Mouse (Mus musculus) CH12.LX (cell line): ENCODE data around the gene Ebf1. TPM values are rescaled to one million over a fixed set of nuclear protein-coding genes. Genes with fewer than 3 reads are reported as not detected.

Experiments
- DNase-seq: peaks from one replicate; pipeline ENCODE4 v3.0.0-alpha.2; 2013; ENCODE audit errors: extremely low read depth
- H3K27ac ChIP-seq: 2 replicates; pipeline ENCODE4 v1.5.1; 2012; ENCODE audit warnings: low read depth, mild to moderate bottlenecking, control low read depth, moderate library complexity; ENCODE audit not compliant: insufficient read depth
- H3K27me3 ChIP-seq: replicated peaks from 2 replicates; pipeline ENCODE3; 2012; ENCODE audit warnings: inconsistent platforms
- H3K36me3 ChIP-seq, 2 experiments: replicated peaks in 1 of 2; 2 replicates each; pipeline versions ENCODE3 to v1.6.1; 2012; ENCODE audit warnings: inconsistent platforms in 1 of 2, low read length in 1 of 2, mild to moderate bottlenecking in 1 of 2, mixed read lengths in 1 of 2, moderate library complexity in 1 of 2; ENCODE audit not compliant: control insufficient read depth in 1 of 2, insufficient read depth in 1 of 2
- H3K4me1 ChIP-seq, 2 experiments: 2 replicates each; pipeline ENCODE4 v1.6.1; 2012; ENCODE audit warnings: inconsistent platforms in 1 of 2, moderate library complexity in 1 of 2; ENCODE audit not compliant: insufficient read depth in 2 of 2, control insufficient read depth in 1 of 2
- H3K4me2 ChIP-seq: 2 replicates; pipeline ENCODE4 v1.6.1; 2012; ENCODE audit warnings: low read depth, mild to moderate bottlenecking, control low read depth; ENCODE audit not compliant: poor library complexity, insufficient read depth, severe bottlenecking
- H3K4me3 ChIP-seq, 3 experiments: fragments of 150-350 bp in 1 of 3; sonication (generic) in 1 of 3; replicated peaks in 1 of 3; 2 replicates each; pipeline versions ENCODE3 to v1.5.1; 2011 to 2012; ENCODE audit warnings: low read depth in 2 of 3, low read length in 2 of 3, mild to moderate bottlenecking in 2 of 3, moderate library complexity in 2 of 3, control low read depth in 1 of 3, improper control_type of control experiment in 1 of 3, inconsistent platforms in 1 of 3, mixed read lengths in 1 of 3; ENCODE audit not compliant: poor library complexity in 1 of 3
- H3K79me2 ChIP-seq: replicated peaks from 2 replicates; pipeline ENCODE4 v1.6.1; 2012; ENCODE audit warnings: mild to moderate bottlenecking, moderate library complexity; ENCODE audit not compliant: control insufficient read depth, poor library complexity, insufficient read depth, severe bottlenecking; ENCODE audit errors: extremely low read depth
- H3K9ac ChIP-seq: 2 replicates; pipeline ENCODE4 v1.6.1; 2012; ENCODE audit warnings: low read depth, mild to moderate bottlenecking, control low read depth, moderate library complexity; ENCODE audit not compliant: insufficient read depth
- H3K9me3 ChIP-seq: replicated peaks from 2 replicates; pipeline ENCODE3; 2012; ENCODE audit warnings: low read length, inconsistent platforms, mixed read lengths
- CHD1 ChIP-seq: IDR thresholded peaks from 2 replicates; pipeline ENCODE4 v1.6.1; 2012; ENCODE audit warnings: low read depth, low read length, improper control_type of control experiment, inconsistent platforms
- CHD2 ChIP-seq: IDR thresholded peaks from 2 replicates; pipeline ENCODE4 v1.6.1; 2011; ENCODE audit warnings: low read length, improper control_type of control experiment
- CTCF ChIP-seq, 2 experiments: IDR thresholded peaks in 1 of 2; conservative IDR thresholded peaks in 1 of 2; 2 replicates each; pipeline ENCODE4 v1.5.1; 2011 to 2012; ENCODE audit warnings: low read depth in 2 of 2, low read length in 2 of 2, improper control_type of control experiment in 1 of 2, inconsistent platforms in 1 of 2, mild to moderate bottlenecking in 1 of 2, moderate library complexity in 1 of 2
- E2F4 ChIP-seq: IDR thresholded peaks from 2 replicates; pipeline ENCODE4 v1.6.1; 2011; ENCODE audit warnings: low read depth, low read length, improper control_type of control experiment; ENCODE audit not compliant: insufficient replicate concordance
- GABPA ChIP-seq: IDR thresholded peaks from 2 replicates; pipeline ENCODE4 v1.6.1; 2012; ENCODE audit warnings: low read depth, low read length, improper control_type of control experiment, inconsistent platforms; ENCODE audit not compliant: insufficient replicate concordance
- JUND ChIP-seq: conservative IDR thresholded peaks from 2 replicates; pipeline ENCODE4 v1.6.1; 2011; ENCODE audit warnings: low read depth, low read length, improper control_type of control experiment
- MAZ ChIP-seq: IDR thresholded peaks from 2 replicates; pipeline ENCODE4 v1.6.1; 2012; ENCODE audit warnings: low read depth, mild to moderate bottlenecking, inconsistent platforms, low read length, improper control_type of control experiment, moderate library complexity
- MEF2A ChIP-seq: IDR thresholded peaks from 2 replicates; pipeline ENCODE4 v1.6.1; 2014; ENCODE audit warnings: low read depth, mild to moderate bottlenecking, inconsistent platforms, low read length, improper control_type of control experiment, borderline replicate concordance
- NELFE ChIP-seq: IDR thresholded peaks from 2 replicates; pipeline ENCODE4 v1.6.1; 2011; ENCODE audit warnings: low read depth, low read length, improper control_type of control experiment
- PAX5 ChIP-seq: IDR thresholded peaks from 2 replicates; pipeline ENCODE4 v1.6.1; 2012; ENCODE audit warnings: low read length, inconsistent platforms, mixed read lengths
- SIN3A ChIP-seq: IDR thresholded peaks from 2 replicates; pipeline ENCODE4 v1.6.1; 2012; ENCODE audit warnings: low read length, improper control_type of control experiment, inconsistent platforms
- SMC3 ChIP-seq: IDR thresholded peaks from 2 replicates; pipeline ENCODE4 v1.6.1; 2011; ENCODE audit warnings: low read depth, low read length, improper control_type of control experiment
- ZKSCAN1 ChIP-seq: IDR thresholded peaks from 2 replicates; pipeline ENCODE4 v1.6.1; 2012; ENCODE audit warnings: low read depth, inconsistent platforms, low read length, improper control_type of control experiment, borderline replicate concordance
- ZMIZ1 ChIP-seq: IDR thresholded peaks from 2 replicates; pipeline ENCODE4 v1.6.1; 2012; ENCODE audit warnings: low read depth, mild to moderate bottlenecking, inconsistent platforms, low read length, improper control_type of control experiment
- ZNF384 ChIP-seq: IDR thresholded peaks from 2 replicates; pipeline ENCODE4 v1.6.1; 2012; ENCODE audit warnings: low read depth, low read length, improper control_type of control experiment, inconsistent platforms
- dilution Hi-C: fragments of 300-500 bp; cut with MboI; formaldehyde crosslinking; loops from 2 replicates; pipeline ENCODE4 v1.14.3; 2020; ENCODE audit warnings: low sequenced_read_pairs; ENCODE audit not compliant: extremely low pct_unique_long_range_greater_than_20kb, extremely low pct_ligation_motif_present
- in situ Hi-C: fragments of 300-500 bp; cut with MboI; formaldehyde crosslinking; loops from 3 replicates; pipeline ENCODE4 v1.14.3; 2019; ENCODE audit warnings: low sequenced_read_pairs, low pct_ligation_motif_present, low pct_unique_long_range_greater_than_20kb, mixed read lengths
- polyA plus RNA-seq: library from polyadenylated mRNA; unstranded; fragments of >175 nt; gene quantifications from 2 replicates; pipeline ENCODE4 v1.2.1, GENCODE M21; 2012; ENCODE audit warnings: low read depth; ENCODE audit not compliant: insufficient read length
- total RNA-seq, 2 experiments: library from RNA; depleted of rRNA; stranded (reverse); fragments of 300-350 nt in 1 of 2; fragments of >200 nt in 1 of 2; gene quantifications; 2 replicates each; pipeline ENCODE4 v1.2.3; 2012 to 2014

Gene Ebf1
- total and polyA plus RNA-seq, 3 experiments, result 37.8 to 60.7 (median 42.8) TPM

DNA sequence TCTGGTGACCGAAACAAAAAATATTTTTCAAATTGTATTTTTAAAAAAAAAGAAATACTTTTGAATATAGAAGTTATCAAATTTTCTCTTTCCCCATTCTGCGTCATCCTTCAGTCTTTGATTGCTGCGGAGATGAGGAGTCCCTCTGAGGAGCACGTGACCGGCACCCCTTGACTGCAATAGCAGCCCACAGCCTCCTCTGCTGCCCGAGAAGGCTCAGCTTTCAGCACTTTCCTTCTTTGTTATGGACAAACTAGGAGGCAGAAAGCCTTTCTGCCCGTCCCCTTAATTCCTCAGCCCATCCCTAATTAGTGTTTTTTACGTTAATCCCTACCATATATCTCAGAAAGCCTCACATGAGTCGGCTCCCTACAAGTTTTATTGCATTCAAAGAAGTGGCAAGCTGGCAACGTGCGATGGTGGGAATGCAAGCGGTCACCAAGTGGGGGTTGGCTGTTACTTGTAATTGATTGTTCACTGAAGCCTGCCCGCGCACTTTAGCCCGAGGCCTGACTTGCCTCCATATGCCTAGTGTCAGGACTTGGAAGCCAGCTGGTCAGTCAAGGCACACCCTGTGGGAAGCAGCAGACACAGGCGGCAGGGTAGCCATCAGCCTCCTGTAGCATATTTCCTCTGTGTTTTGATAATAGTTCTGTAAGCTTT lies 79.6 kb downstream of the Ebf1 start:
- TF ChIP-seq PAX5, result no peak
- no peak for TF ChIP-seq E2F4
- TF ChIP-seq ZNF384, result no peak
- TF ChIP-seq ZMIZ1, result no peak
- no peak for TF ChIP-seq CHD1
- no peak for TF ChIP-seq MAZ
- TF ChIP-seq MEF2A, result no peak
- no peak for TF ChIP-seq CTCF (conservative IDR thresholded peaks at IDR 0.05 in 1 of 2, IDR thresholded peaks at IDR 0.05 in 1 of 2; ENCODE audit: low read depth in 2 of 2, low read length in 2 of 2)
- no peak for TF ChIP-seq SMC3
- TF ChIP-seq NELFE, result no peak
- no peak for TF ChIP-seq SIN3A
- no peak for TF ChIP-seq ZKSCAN1
- Histone ChIP-seq H3K27me3 (no peaks in the 10 kb centered on the region), H3K79me2 (peaks cover 28% of the 10 kb centered on the region), H3K4me1 (peaks cover 6 to 84% of the 10 kb centered on the region in 2 experiments), H3K27ac (no peak overlapping the region), H3K9me3 (no peaks in the 10 kb centered on the region), H3K4me2 (no peak overlapping the region), H3K36me3 (peaks cover 16 to 73% of the 10 kb centered on the region in 2 experiments), H3K4me3 (no peak overlapping the region), H3K9ac (no peak overlapping the region)
- dilution Hi-C loops, result no loop called here
- DNase-seq, result no peak
- in situ Hi-C loops, result no loop called here

DNA sequence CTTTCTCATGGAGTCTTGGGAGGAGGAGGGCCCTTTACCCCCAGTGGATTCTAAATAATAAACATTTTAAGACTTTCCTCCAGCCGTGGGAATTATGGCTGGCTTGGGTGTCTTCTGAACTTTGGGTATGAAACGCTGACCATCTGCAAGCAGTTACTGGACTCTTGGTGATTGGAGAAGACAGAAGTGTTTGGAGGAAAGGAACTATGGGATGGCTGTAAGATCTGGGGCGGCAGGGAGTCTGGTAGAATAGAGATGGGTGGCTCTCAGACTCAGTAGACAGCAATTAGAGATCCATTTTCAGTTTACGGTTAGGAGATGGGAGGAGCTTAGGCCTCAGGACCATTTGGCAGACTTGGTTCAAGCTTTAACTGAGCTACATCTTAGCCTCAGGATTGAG lies 83.1 kb downstream of the Ebf1 start:
- Histone ChIP-seq H3K79me2 (peaks cover 23% of the 10 kb centered on the region; the same call in 1 of the 2 replicates), H3K9me3 (no peaks in the 10 kb centered on the region), H3K27me3 (no peaks in the 10 kb centered on the region), H3K27ac (no peak overlapping the region), H3K36me3 (peaks cover 31 to 76% of the 10 kb centered on the region in 2 experiments), H3K4me3 (no peak overlapping the region), H3K4me1 (peaks cover 6 to 71% of the 10 kb centered on the region in 2 experiments), H3K9ac (no peak overlapping the region), H3K4me2 (no peak overlapping the region)
- no peak for DNase-seq
- no peak for TF ChIP-seq E2F4
- TF ChIP-seq JUND, result no peak
- TF ChIP-seq GABPA, result no peak
- TF ChIP-seq SIN3A, result no peak
- no peak for TF ChIP-seq CHD2
- TF ChIP-seq CTCF (conservative IDR thresholded peaks at IDR 0.05 in 1 of 2, IDR thresholded peaks at IDR 0.05 in 1 of 2; ENCODE audit: low read depth in 2 of 2, low read length in 2 of 2), result no peak
- dilution Hi-C loops (no loop called here), in situ Hi-C loops (no loop called here)
